Mouse (Mus musculus): ENCODE data around the gene Hspb11. TPM values are rescaled to one million over a fixed set of nuclear protein-coding genes. Genes with fewer than 3 reads are reported as not detected.

Gene Hspb11
- 31.1 TPM for total RNA-seq (2023)

DNA sequence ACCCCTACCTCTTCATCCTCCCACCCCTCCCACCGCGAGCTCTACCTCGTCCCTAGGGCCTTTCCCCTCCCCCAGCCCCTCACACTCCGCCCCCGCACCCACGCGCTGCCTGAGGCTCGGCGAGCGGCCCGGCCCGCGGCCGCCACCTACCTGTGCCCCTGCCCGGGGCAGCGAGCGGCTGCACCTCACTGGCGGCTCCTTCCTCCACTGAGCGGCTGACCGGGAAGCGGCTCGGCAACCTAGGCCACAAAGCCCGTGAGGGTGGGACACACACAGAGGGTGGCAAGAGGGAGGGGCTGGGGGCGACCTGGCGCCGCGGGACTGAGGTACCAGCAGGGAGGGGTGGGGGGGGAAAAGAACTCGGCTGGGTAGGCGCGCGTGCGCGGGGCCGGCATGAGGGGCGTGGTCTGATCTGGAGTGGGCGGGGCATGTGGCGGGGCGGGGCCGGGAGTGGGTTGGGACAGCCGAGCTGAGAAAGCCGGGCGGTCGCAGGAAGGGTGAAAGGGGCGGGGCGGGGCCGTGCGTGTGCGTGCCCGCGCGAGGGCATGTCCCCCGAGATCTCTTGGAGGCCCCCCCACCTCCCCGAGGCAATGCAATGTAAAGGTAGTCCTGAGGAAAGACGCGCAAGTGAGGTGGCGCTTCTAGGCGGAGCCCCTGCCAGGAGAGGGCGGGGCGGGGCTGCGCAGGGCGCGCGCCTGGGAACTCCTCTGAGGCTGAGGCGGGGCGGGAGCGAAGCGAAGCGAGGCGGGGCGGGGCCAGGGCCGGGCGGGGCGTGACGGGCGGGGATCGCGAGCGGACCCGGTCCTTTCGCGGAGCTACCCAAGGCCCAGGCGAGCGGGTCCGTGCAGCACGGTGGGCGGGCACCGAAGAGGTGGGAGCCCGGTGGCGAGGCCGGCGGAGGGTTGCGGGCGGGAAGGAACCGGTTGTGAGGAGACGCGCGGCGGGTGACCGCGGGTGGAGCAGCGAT is at the start of gene Hspb11, which contains the start of gene Lrrc42:
Hspb11 (plus strand) TSS at position 469 of the 967 bp plus-strand sequence.
Lrrc42 (minus strand) TSS at position 408 of the 967 bp plus-strand sequence.

GRCm38 (mm10) chr4:107208880-107209279 is 44.5 kb upstream of the Hspb11 start, which contains the start of gene Ldlrad1:
Ldlrad1 (plus strand) TSS chr4:107209180.

GRCm38 (mm10) chr4:107306966-107307365 is 53.6 kb downstream of the Hspb11 start, which contains the start of gene Dio1:
Dio1 (minus strand) TSS chr4:107307169.

GRCm38 (mm10) chr4:107313690-107314478 is 60.5 kb downstream of the Hspb11 start, which contains the start of gene Yipf1:
Yipf1 (plus strand) TSS chr4:107314363.

Other genes starting within 250 kb of the Hspb11 start
- 66.0 TPM for gene Mrpl37, start 186.7 kb upstream of the Hspb11 start, total RNA-seq (2023)
- gene Cyb5rl, start 186.6 kb upstream of the Hspb11 start, total RNA-seq (2023), result 14.1 TPM
- not detected for gene Cdcp2, start 156.7 kb upstream of the Hspb11 start, total RNA-seq (2023)
- gene Tmem59, start 75.2 kb upstream of the Hspb11 start, total RNA-seq (2023), result 130 TPM
- gene Tceanc2, start 74.5 kb upstream of the Hspb11 start, total RNA-seq (2023), result 42.7 TPM
- gene Ldlrad1, start 44.4 kb upstream of the Hspb11 start, total RNA-seq (2023), result 0.49 TPM
- 37.2 TPM for gene Lrrc42, start 61 bp upstream of the Hspb11 start, total RNA-seq (2023)
- gene Dio1, start 53.6 kb downstream of the Hspb11 start, total RNA-seq (2023), result not detected
- 43.4 TPM for gene Yipf1, start 60.8 kb downstream of the Hspb11 start, total RNA-seq (2023)
- 13.5 TPM for gene Ndc1, start 114.2 kb downstream of the Hspb11 start, total RNA-seq (2023)
- 0.77 TPM for gene Glis1, start 181.0 kb downstream of the Hspb11 start, total RNA-seq (2023)